Mouse (Mus musculus) left cerebral cortex, adult 8-10 months (tissue): ENCODE results near the gene Slc25a16. TPM values are rescaled to one million over a fixed set of nuclear protein-coding genes. Genes with fewer than 3 reads are reported as not detected.

ENCODE experiments used
- DNase-seq, 2 experiments: peaks; one replicate each; pipeline ENCODE4 v3.0.0; 2022; ENCODE audit warnings: low spot score in 2 of 2
- total RNA-seq, 4 experiments: library from RNA; stranded (reverse); gene quantifications; 2 replicates each; pipeline ENCODE4 v1.2.4; 2022

Gene Slc25a16
- 10 to 100 TPM; 37.2 to 44.4 (median 39.9) TPM for total RNA-seq

DNA sequence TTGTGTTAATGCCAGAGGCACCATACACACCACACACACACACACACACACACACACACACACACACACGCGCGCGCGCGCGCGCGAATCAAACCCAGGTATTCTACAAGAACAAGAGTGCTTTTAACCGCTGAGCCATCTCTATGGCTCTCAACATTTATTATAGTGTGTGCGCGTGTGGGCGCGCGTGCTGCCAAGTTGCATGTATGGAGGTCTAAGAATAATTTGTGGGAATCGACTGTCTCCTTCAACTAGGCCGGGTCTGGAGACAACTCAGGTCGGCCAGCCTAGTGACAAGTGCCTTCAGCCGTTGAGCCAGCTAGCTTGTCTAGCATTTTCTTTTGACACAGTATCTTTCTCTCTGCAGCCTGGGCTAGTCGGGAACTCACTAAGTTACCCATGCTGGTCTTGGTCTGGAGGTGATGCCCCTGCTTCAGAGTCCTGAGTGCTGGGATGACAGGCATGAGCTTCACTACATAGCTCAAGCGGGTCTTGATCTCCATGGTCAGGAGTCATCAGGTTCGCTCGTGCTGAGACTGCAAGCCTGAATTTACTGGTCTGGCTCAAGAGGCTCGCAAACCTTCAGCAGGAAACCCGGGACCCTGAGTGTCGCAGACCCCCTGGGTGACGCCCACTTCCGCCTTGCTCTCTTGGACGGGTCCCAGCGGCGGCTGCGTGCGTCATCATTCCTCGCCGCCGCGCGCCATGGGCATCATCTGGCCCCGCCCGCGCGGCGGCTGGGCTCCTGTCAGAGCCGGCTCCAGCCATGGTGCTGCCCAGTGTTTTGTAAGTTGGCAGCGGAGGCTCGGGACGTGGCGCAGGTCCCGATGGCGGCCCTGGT, at the start of gene Slc25a16:
Gene Slc25a16 (plus strand): TSS at position 709 of the 841 bp plus-strand sequence.
- peak; percentile 86 to 89 for DNase-seq

DNA sequence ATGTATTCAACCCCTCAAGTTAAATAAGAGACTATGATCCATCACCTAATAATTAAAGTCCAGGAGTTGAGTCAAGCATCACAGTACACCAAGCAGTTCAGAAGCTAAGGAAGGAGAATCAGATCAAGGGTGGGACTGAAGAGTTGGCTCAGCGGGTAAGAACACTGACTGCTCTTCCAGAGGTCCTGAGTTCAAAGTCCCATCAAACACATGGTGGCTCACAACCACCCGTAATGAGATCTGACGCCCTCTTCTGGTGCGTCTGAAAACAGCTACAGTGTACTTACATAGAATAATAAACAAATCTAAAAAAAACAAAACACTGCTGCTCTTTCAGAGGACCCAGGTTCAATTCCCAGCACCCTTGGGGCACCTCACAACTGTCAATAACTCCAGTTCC, 45.6 kb upstream of the Slc25a16 start:
- DNase-seq, result no peak

DNA sequence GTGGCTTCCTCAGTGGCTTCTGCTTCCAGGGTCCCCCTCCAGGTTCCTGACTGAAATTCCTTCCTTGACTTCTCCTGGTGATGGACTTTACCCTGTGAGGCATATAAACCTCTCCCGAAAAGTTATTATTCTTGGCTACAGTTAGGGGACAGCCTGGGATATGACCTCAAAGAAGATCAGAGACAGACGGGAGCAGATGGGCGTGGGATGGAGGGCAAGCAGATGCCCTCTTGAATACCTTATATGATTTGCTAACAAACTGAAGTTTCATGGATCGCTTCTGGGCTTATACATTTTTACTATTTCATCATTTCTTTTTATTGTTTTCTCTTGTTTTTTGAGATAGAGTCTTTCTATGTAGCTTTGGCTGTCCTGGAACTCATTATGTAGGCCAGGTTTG, 44.9 kb upstream of the Slc25a16 start:
- DNase-seq, result no peak

GRCm38 (mm10) chr10:62878056-62878455, 42.4 kb upstream of the Slc25a16 start:
- DNase-seq, result no peak

- no peak for DNase-seq
Measured at GRCm38 (mm10) chr10:62881211-62881610, 39.2 kb upstream of the Slc25a16 start.

DNA sequence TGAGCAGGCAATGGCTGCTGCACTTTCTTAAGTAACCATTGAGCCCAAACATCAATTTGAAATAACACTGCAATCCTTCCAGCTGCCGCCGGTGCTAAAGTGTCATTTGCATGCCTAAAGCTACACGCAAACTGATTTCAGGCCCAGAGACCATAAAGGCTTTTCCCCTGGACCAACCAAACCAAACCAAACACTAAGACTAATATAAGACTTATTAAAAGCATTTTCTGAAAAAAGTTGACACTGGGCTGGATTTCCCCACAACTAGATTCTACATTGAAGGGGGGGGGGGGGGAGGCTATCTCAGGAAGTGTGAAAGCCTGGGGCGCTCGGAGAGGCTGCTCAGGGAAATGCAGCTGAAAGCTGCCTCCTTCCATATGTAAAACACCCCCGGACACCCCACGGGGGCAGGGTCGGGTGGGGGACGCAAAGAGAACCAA, 36.5 kb upstream of the Slc25a16 start:
- DNase-seq, result no peak

DNA sequence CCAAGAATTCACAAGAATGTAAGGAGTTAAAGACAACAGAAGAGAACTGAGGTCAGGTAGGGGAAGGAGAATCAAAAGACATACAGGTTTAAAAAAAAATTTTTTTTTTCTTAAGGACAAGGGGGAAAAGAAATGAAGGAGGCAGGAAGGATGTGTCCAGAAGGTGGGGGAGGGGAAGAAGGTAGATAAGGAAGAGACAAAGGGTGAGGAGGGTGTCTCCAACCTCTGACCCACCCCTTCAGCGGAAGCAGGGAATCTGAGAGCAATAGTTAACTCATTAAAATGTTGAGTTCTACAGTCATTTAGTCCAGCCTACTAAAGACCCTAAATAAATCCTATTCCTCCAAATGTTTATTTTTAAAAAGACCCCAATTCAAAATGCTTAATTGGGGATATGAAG, 35.9 kb upstream of the Slc25a16 start:
- DNase-seq, result no peak

DNA sequence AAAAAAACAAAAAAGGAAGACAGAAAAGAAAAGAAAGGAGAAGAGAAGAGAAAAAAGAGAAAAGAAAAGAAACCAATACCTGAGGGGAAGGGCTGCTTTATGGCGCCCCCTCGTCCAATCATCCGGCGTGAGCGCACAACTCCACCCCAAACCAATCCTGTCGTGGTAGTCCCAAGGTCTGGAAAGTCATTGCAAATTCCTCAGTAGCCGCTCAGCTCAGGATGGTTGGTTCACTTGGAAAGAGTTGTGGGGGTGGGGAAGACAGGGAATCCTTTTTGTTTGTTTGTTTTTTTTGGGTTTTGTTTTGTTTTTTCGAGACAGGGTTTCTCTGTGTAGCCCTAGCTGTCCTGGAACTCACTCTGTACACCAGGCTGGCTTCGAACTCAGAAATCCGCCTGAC, 35.0 kb upstream of the Slc25a16 start:
- DNase-seq, result no peak

DNA sequence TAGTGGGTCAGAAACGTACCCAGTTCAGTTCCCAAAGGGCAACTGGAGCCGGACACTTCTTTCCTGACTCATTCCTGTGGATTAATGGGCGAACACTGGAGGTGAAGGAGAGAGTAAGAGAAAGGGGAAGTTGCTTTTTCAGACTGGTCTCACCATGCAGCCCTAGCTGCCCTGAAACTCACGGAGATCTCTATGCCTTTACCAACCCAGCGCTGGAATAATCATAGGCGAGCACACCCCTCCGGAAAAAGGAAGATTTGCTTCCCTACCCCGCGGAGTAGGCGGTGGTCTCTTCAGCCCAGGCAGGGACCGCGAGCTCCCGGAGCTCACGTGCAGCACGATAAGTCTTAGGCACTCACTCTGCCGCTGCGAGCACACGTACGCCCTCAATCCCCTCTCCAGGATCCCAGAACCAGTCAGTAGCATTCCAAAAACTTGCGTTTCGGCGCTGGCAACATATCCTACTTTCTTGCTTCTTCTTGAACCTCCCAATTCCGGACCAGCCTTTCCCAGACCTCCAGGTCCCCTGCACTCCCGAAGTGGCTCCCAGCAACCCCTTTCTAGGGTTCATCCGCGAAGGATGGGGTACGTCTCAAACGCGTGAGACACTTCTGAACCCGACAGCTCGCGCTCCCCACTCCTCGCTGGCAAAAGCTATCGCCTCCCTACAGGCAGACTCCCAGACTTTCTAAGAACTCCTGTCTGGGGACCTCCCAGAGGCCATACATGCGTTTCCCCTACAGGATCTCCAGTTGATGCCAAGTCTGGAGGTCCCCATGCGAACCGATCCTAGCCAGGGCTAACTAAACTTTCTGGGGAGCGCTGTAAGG, 34.2 kb upstream of the Slc25a16 start:
- DNase-seq, result no peak

DNA sequence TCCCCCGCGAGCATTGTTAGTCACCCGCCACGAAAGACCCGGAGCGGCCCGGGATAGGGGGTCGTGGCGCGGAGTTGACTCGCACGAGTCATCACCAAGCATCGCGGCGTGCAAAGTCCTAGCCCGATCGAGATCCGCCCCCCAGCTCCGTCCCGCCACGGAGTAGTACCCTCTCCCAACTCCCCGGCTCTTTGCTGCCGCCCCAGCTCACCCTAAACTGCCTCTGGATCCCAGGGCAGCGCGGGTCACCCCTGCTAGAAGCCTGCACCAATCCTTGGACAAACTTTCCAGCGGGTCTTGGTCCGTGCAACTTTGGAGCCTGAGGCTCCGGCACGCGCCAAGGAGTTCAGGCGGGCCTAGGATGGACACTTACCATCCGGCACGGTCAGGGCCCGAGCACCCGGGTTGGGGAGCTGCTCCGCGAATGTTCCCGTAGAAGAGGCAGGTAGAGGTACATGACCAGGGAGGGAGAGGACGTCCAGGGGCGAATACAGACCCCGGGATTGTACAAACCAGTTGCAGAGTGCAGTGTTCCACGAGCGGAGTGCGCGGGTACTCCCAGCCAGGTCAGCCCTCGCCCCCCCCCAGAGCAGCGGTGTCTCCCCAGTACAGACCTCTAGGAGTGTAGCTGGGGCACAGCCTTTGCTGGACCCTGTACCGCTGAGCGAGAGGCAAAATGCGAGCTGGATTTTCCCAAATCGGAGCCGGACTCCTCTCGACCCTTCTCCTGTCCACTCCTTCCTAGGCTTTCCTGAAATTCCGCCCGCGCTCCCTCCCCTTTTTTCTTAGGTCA, 33.4 kb upstream of the Slc25a16 start:
- DNase-seq, result no peak

DNA sequence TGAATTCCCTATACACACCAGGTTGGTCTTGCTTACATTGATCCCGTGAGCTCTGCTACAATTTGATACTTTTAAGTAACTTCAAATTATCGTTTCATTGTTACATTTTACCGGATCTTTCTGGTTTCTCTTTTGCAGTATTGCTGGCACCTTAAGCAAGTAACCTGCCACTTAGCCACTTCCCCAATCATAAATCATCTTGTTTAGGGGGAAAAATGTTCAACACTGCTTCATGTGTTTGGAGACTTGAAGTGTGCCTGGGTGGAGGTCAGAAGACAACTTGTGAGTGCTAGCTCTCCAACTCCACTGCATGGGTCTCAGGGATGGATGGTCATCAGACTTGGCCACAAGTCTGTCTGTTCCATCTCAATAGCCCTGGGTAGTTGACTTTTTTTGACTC, 29.4 kb upstream of the Slc25a16 start:
- no peak for DNase-seq

DNA sequence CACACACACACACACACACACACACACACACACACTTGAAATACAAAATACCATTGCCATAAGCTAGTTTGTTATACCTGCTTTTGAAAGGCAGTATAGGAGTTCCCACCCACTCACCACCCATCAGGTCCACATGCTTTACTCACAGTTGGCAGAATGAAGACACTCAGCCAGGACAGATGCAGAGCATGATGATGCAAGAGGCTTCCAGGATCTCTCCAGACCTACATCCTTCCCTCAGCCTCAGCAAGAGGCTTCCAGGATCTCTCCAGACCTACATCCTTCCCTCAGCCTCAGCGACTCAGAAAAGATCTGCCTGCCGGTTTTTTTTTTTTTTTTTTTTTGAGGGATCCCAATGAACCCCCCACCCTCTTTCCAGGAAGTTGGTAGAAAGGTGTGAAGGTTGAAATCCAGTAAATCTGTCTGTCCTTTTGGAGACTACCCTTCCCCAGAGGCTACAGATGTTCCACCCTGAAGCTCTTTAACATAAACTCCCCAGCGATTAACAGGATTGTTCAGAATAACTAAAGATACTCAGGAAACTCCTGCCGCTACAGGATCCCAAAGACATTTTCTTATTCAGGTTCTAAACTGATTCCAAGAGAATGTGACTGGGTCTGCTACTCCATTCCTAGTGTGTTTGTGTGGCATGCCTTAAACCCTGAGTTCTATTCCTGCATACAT, 27.7 kb upstream of the Slc25a16 start:
- DNase-seq, result peak in 1 of 2 experiments; percentile 19

GRCm38 (mm10) chr10:62893356-62893884, 27.0 kb upstream of the Slc25a16 start:
- DNase-seq, result no peak

DNA sequence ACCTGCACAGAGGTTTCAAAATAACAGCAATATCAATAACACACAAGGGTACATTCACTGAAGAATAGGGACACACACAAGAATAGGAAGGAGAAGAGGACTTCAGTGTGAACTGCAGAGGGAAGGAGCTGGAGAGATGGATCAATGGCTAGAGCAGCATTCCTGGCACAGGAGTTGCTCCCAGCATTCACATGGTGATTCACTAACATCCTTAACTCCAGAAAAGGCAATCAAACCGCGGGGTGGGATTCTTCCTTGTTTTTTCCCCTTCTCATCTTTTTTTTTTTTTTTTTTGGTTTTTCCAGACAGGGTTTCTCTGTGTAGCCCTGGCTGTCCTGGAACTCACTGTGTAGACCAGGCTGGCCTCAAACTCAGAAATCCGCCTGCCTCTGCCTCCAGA, 26.0 kb upstream of the Slc25a16 start:
- DNase-seq, result no peak

DNA sequence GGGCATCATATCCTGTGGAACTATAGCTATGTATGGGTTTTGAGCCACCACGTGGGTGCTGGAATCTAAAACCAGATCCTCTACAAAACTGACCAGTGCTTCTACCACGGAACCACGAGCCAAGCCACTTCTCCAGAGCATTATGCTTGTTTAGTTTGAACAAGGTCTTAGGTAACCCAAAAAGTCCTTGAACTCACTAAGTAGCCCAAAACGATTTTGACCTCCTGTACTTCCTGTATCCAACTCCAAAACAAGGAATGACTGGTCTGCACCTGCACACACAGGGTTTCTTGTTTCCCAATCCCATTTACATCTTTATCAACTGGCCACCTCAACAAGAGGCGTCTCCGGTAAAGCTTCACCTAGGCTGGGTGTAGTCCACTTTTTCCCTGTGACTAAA, 25.0 kb upstream of the Slc25a16 start:
- no peak for DNase-seq

DNA sequence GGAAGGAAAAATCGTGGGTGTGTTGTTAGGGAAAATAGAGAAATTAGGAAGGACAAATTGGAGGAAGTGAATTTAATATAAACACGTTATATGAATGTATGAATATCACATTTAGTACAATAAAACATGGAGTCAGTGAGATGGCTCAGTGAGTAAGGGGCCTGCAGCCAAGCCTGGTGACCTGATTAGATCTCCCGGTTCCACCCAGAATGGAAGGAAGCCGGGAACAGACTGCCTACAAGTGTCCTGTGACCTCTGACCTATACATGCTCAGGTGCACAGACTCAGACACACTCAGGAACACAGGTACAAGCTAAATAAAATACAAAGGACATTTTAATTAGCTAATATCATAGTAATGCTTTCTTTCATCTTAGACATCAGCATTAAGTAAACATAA, 24.4 kb upstream of the Slc25a16 start:
- no peak for DNase-seq

GRCm38 (mm10) chr10:62896774-62897173, 23.7 kb upstream of the Slc25a16 start:
- DNase-seq, result no peak

- no peak for DNase-seq
Measured at GRCm38 (mm10) chr10:62897437-62897836, 23.0 kb upstream of the Slc25a16 start.

DNA sequence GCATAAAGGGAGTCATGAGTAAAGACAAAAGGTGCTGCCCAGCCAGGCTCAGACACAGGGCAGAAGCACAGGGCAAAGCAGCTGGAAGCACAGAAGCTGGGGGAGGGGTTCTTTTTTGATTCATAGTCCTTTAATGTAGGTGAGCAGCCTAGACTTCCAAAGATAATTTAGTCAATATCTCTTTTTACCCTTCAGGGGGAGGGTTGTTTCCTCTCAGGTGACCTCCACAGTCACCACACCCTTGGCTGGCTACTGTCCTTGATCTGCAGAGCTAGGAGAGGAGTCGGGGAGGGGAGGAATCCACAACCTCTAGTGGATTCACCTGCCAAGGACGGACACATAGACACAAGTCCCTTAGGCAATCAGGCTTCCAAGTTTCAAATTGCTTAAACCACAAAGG, 22.4 kb upstream of the Slc25a16 start:
- no peak for DNase-seq

DNA sequence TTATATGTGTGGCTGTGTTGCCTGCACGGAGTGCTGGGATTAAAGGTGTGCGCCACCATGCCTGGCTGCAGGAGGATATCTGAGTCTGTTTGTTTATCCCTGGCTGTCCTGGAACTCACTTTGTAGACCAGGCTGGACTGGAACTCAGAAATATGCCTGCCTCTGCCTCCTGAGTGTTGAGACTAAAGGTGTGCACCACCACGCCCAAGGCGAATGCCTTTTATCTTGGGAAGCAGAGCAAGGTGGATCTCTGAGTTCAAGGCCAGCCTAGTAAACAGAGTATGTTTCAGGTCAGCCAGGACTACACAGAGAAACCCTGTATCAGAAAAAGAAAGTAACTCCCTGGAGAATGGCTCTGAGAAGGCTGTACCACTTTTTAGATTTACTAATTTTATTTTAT, 20.3 kb upstream of the Slc25a16 start:
- DNase-seq, result no peak

DNA sequence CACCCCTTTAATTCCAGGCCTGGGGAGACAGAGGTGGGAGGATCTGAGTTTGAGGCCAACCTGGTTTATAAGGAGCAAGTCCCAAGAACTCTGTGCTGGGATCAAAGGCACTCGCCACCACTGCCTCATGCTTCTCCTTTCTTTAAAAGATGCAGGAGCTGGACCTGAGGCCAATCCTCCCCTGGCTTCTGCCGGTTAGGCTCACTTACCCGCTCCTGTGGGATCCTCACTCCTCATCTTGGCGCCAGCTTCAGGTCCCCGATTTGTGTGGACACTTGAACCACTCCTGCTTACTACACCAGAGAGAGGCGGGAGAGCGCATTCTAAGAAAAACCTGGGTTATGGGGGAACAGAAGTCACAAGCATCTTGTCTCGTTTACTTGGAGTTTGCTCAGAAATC, 18.6 kb upstream of the Slc25a16 start:
- no peak for DNase-seq
